Mouse (Mus musculus): ENCODE results near the gene Coro2b. TPM values are rescaled to one million over a fixed set of nuclear protein-coding genes. Genes with fewer than 3 reads are reported as not detected.

Coro2b gene
- polyA plus RNA-seq, 1 experiment: not detected

DNA sequence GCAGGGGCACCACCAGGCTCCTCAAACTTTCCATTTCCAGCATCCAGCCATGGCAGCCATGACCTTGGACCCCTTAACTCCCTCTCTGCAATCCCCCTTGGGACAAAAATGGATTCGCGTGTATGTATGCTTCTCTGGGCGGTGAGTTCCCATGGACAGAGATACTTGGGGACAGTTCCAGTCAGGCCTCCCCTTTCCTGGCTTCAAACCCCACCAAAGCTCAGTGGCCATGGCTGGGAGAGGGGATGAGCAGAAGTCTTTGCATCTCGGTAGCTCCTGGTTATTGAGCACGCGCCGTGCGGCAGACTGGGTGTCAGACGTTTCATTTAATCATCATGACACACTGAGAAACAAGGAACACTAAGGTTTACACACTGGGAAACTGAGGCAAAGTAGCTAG is 56.7 kb downstream of the Coro2b start:
- Histone ChIP-seq H3K4me1 (ENCODE audit: control insufficient read depth, insufficient read depth, low read length) (peaks cover 29% of the 10 kb centered on the region), H3K27ac (ENCODE audit: insufficient read depth, low read depth, low read length) (no peak overlapping the region), H3K4me3 (ENCODE audit: insufficient read depth, low read depth, low read length) (no peak overlapping the region)
- 91% methylated on average over 9 of the region's 9 CpGs for WGBS
- no peak for TF ChIP-seq CTCF (IDR thresholded peaks at IDR 0.05; ENCODE audit: insufficient read depth, low read depth, low read length)

DNA sequence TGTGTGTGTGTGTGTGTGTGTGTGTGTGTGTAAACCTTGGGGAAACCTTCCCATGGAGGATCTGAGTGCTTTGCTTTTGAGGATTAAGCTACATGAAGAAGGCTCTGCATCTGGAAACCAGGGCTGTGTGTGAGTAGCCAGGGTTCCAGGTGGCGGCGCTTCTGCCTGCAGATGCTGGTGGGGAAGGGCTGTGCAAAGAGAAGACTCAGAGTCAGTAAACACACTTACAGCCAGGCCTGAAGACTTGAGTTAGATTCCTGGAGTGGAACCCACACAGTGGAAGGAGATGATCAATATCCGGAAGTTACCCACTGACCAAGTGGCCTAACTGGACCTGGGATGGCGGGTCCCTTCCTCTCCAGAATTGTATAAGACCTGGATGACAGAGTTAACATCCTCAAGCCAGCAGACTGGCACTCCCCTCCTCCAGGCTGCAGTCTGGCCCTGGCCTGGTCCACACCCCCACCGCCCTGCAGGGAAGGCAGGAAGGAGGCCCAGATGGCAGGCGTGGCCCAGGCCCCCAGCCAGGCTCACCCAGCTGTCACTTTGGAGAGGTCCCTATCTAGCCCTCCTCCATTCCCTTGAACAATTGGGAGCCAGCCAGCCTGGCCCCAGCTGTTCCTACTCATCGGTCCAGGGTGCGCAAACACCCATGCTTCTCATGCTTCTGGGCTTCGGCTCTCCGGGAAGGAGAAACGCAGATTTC is 59.9 kb downstream of the Coro2b start:
- 35% methylated on average over 11 of the region's 11 CpGs for WGBS
- TF ChIP-seq POLR2A (IDR thresholded peaks at IDR 0.05; ENCODE audit: insufficient read depth, low read depth, low read length): no peak
- no peak for TF ChIP-seq CTCF (IDR thresholded peaks at IDR 0.05; ENCODE audit: insufficient read depth, low read depth, low read length)
- Histone ChIP-seq H3K4me3 (ENCODE audit: insufficient read depth, low read depth, low read length) (no peak overlapping the region), H3K4me1 (ENCODE audit: control insufficient read depth, insufficient read depth, low read length) (peaks cover 23% of the 10 kb centered on the region), H3K27ac (ENCODE audit: insufficient read depth, low read depth, low read length) (peak overlapping the region; percentile 64)

DNA sequence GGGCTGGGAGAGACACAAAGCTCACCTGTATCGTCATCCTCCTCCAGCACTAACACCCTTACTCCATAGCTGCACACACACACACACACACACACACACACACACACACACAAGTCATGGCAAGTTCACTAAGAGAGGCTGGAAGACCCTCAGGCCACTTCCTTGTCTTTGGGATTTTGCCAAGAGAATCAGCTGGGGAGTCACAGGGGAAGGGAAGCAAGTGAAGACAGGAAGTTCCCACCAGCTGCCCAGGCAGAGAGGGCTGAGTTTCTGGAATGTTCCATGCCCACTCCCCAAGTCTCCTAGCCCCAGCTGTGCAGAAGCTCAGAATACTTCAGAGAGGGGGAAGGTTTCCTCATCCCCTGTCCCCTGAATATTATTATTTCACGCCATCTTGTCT is 62.6 kb downstream of the Coro2b start:
- no peak for TF ChIP-seq POLR2A (IDR thresholded peaks at IDR 0.05; ENCODE audit: insufficient read depth, low read depth, low read length)
- TF ChIP-seq CTCF (IDR thresholded peaks at IDR 0.05; ENCODE audit: insufficient read depth, low read depth, low read length): no peak
- Histone ChIP-seq H3K27ac (ENCODE audit: insufficient read depth, low read depth, low read length) (no peak overlapping the region), H3K4me1 (ENCODE audit: control insufficient read depth, insufficient read depth, low read length) (peaks cover 19% of the 10 kb centered on the region)

DNA sequence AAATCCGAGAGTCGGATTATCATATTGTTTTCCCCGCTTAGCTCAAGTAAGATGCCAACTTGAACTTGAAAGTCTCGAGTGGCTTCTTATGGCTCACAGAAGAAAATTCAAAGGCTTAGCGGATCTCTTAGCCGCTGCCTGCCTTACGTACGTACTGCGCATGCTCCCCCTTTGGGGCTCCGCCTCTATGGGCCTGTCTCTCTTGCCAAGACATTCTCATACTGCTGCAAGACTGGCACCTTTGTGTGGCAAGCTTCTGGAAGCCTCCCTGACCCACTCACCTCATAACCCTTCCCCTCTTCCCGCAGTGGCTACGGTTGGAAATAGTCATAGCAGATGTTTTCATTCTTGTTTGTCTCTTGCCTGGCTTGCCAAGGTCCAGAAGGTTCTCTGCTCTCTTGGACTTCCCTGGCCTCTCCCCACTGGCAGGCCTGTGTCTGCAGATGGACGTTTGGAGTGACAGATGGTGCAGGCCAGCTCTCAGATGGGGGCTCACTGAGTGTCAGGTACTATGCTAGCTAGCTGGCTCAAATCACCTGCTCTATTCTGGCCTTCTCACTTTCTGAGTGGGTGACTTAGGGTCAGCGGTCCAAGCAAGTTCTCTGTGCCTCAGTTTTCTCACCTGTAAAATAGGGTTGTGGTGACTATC is 65.2 kb downstream of the Coro2b start:
- TF ChIP-seq POLR2A (IDR thresholded peaks at IDR 0.05; ENCODE audit: insufficient read depth, low read depth, low read length) (no peak), CTCF (IDR thresholded peaks at IDR 0.05; ENCODE audit: insufficient read depth, low read depth, low read length) (no peak)
- peaks cover 25% of the 10 kb centered on the region for H3K4me1 ChIP-seq (ENCODE audit: control insufficient read depth, insufficient read depth, low read length)
- H3K27ac ChIP-seq (ENCODE audit: insufficient read depth, low read depth, low read length): no peak overlapping the region
- H3K4me3 ChIP-seq (ENCODE audit: insufficient read depth, low read depth, low read length): no peak overlapping the region
- WGBS: 82% methylated on average over 14 of the region's 14 CpGs

More for the DNA sequence above, 62.6 kb downstream of the Coro2b start:
- no peak overlapping the region for H3K4me3 ChIP-seq (ENCODE audit: insufficient read depth, low read depth, low read length)
- WGBS: 73% methylated on average over 2 of the region's 2 CpGs

DNA sequence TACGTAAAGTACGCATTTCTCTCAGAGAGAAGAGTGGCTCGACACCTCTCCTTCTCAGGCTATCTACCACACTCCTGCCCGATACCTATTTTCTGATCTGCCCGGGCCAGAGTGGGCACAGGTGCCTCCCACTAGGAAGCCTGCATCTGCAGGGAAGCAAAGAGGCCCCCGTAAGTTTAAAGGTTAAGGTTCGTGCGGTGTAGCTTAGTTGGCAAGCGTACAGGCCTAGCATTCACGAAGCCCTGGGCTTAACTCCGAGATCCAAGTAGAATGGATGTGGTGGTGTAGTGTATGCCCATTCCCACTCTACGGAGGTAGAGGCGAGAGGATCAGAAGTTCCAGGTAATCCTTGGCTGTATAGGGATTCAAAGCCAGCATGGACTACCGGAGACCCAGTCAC is 65.8 kb downstream of the Coro2b start:
- Histone ChIP-seq H3K27ac (ENCODE audit: insufficient read depth, low read depth, low read length) (no peak overlapping the region), H3K4me1 (ENCODE audit: control insufficient read depth, insufficient read depth, low read length) (peaks cover 25% of the 10 kb centered on the region)

GRCm38 (mm10) chr9:62470398-62470797 is 66.4 kb downstream of the Coro2b start:
- Histone ChIP-seq H3K27ac (ENCODE audit: insufficient read depth, low read depth, low read length) (peak overlapping the region; percentile 72; the same call in 1 of the 2 replicates), H3K4me1 (ENCODE audit: control insufficient read depth, insufficient read depth, low read length) (peaks cover 25% of the 10 kb centered on the region), H3K4me3 (ENCODE audit: insufficient read depth, low read depth, low read length) (no peak overlapping the region)
- 20% methylated on average over 1 of the region's 1 CpGs for WGBS
- no peak for TF ChIP-seq POLR2A (IDR thresholded peaks at IDR 0.05; ENCODE audit: insufficient read depth, low read depth, low read length)
- peak; percentile 88 for TF ChIP-seq CTCF (IDR thresholded peaks at IDR 0.05; ENCODE audit: insufficient read depth, low read depth, low read length)

More for the DNA sequence above, 65.8 kb downstream of the Coro2b start:
- H3K4me3 ChIP-seq (ENCODE audit: insufficient read depth, low read depth, low read length): no peak overlapping the region
- WGBS: 92% methylated on average over 14 of the region's 14 CpGs
- TF ChIP-seq POLR2A (IDR thresholded peaks at IDR 0.05; ENCODE audit: insufficient read depth, low read depth, low read length) (no peak), CTCF (IDR thresholded peaks at IDR 0.05; ENCODE audit: insufficient read depth, low read depth, low read length) (no peak)

DNA sequence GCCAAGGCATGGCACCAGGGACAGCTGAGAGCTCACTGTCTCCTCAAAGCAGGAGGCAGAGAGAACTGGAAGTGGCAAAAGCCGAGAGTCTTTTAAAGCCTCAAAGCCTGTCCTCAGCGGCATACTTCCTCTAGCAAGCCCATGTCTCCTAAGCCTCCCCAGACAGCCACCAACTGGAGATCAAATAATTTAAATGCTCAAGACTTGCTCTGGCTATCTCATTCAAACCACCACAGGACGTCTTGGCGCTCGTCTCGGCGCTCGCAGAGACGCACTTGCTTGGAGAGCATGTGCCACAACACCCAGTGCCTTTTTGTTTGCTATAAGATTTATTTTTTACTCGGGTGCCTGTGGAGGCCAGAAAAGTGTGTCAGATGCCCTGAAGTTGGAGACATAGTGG is 67.1 kb downstream of the Coro2b start:
- H3K4me1 ChIP-seq (ENCODE audit: control insufficient read depth, insufficient read depth, low read length): peaks cover 27% of the 10 kb centered on the region
- TF ChIP-seq CTCF (IDR thresholded peaks at IDR 0.05; ENCODE audit: insufficient read depth, low read depth, low read length): no peak
- no peak overlapping the region for H3K4me3 ChIP-seq (ENCODE audit: insufficient read depth, low read depth, low read length)
- WGBS: 39% methylated on average over 10 of the region's 10 CpGs
- H3K27ac ChIP-seq (ENCODE audit: insufficient read depth, low read depth, low read length): peak overlapping the region; percentile 72

DNA sequence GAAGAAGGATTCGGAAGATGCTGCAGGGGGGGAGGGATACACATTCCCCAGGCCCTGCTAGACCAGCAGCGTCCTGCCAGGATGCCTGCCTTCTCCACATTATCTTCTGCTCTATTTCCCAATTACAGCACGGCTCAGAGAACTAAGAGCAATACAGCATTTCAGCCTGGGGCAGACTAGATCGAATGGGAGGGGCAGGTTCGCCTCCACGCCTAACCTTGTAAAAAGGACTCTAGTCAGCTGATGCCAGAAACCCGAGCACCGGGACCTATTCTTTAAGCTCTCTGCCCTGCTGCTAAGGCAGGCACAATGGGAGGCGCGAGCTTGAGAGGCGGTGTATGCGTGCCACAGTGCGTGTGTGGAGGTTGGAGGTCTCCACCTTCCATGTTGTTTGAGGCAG is 67.7 kb downstream of the Coro2b start:
- TF ChIP-seq POLR2A (IDR thresholded peaks at IDR 0.05; ENCODE audit: insufficient read depth, low read depth, low read length): no peak
- no peak overlapping the region for H3K4me3 ChIP-seq (ENCODE audit: insufficient read depth, low read depth, low read length)
- WGBS: 30% methylated on average over 13 of the region's 13 CpGs
- peaks cover 29% of the 10 kb centered on the region for H3K4me1 ChIP-seq (ENCODE audit: control insufficient read depth, insufficient read depth, low read length)
- H3K27ac ChIP-seq (ENCODE audit: insufficient read depth, low read depth, low read length): peak overlapping the region; percentile 72

- Histone ChIP-seq H3K27ac (ENCODE audit: insufficient read depth, low read depth, low read length) (0 out of 2 replicates have a peak overlapping the region, but pooled peaks have one; percentile 20), H3K4me1 (ENCODE audit: control insufficient read depth, insufficient read depth, low read length) (peaks cover 29% of the 10 kb centered on the region), H3K4me3 (ENCODE audit: insufficient read depth, low read depth, low read length) (no peak overlapping the region)
- WGBS: 84% methylated on average over 1 of the region's 1 CpGs
- TF ChIP-seq CTCF (IDR thresholded peaks at IDR 0.05; ENCODE audit: insufficient read depth, low read depth, low read length) (no peak), POLR2A (IDR thresholded peaks at IDR 0.05; ENCODE audit: insufficient read depth, low read depth, low read length) (no peak)
Measured at GRCm38 (mm10) chr9:62467413-62467784, 69.4 kb downstream of the Coro2b start.

All from olfactory bulb, adult 2 months (tissue).